Mouse (Mus musculus): ENCODE data around the gene Jpt1.
"Not testable (repeated sequence)": the region's sequence is repeated elsewhere in the genome, so short reads cannot be mapped to it uniquely, and the experiment has no call there.

The Jpt1 gene

GRCm38 (mm10) chr11:115473626-115474275 is 40.4 kb downstream of the Jpt1 start:
- DNase-seq: peak; percentile 94 to 97

GRCm38 (mm10) chr11:115472183-115472582 is 42.0 kb downstream of the Jpt1 start:
- DNase-seq: no peak

GRCm38 (mm10) chr11:115467217-115467618 is 47.0 kb downstream of the Jpt1 start:
- no peak for DNase-seq

- no peak for DNase-seq
Observed at GRCm38 (mm10) chr11:115464851-115465250, 49.3 kb downstream of the Jpt1 start.

GRCm38 (mm10) chr11:115463397-115463796 is 50.8 kb downstream of the Jpt1 start:
- peak; percentile 53 to 65 for DNase-seq

- DNase-seq: peak; percentile 47 to 48
Observed at GRCm38 (mm10) chr11:115462243-115462891, 51.8 kb downstream of the Jpt1 start, which contains the start of gene Slc16a5. Slc16a5 (plus strand) TSS chr11:115462474.

- no peak for DNase-seq
Observed at GRCm38 (mm10) chr11:115461846-115462242, 52.3 kb downstream of the Jpt1 start.

- DNase-seq: no peak
Observed at GRCm38 (mm10) chr11:115460976-115461375, 53.2 kb downstream of the Jpt1 start.

- DNase-seq: peak; percentile 53 to 74
Observed at GRCm38 (mm10) chr11:115457405-115457804, 56.8 kb downstream of the Jpt1 start.

GRCm38 (mm10) chr11:115456182-115456581 is 58.0 kb downstream of the Jpt1 start:
- no peak for DNase-seq

- DNase-seq: no peak
Observed at GRCm38 (mm10) chr11:115455619-115456018, 58.6 kb downstream of the Jpt1 start.

GRCm38 (mm10) chr11:115454822-115455221 is 59.4 kb downstream of the Jpt1 start:
- not testable (repeated sequence) for DNase-seq

GRCm38 (mm10) chr11:115453306-115453705 is 60.9 kb downstream of the Jpt1 start:
- DNase-seq: no peak

GRCm38 (mm10) chr11:115452281-115452860 is 61.8 kb downstream of the Jpt1 start:
- no peak for DNase-seq

- peak in 1 of 2 experiments; percentile 43 for DNase-seq
Observed at GRCm38 (mm10) chr11:115451781-115452241, 62.4 kb downstream of the Jpt1 start.

- peak; percentile 61 to 74 for DNase-seq
Observed at GRCm38 (mm10) chr11:115450176-115450575, 64.0 kb downstream of the Jpt1 start.

GRCm38 (mm10) chr11:115448998-115449397 is 65.2 kb downstream of the Jpt1 start:
- DNase-seq: peak; percentile 82 to 93

- peak; percentile 86 for DNase-seq
Observed at GRCm38 (mm10) chr11:115448075-115448474, 66.1 kb downstream of the Jpt1 start.

Data from kidney, postnatal 36 days (tissue).